Mouse (Mus musculus) cortical plate, adult 2 months (tissue): ENCODE results near the gene Cgnl1. TPM values are rescaled to one million over a fixed set of nuclear protein-coding genes. Genes with fewer than 3 reads are reported as not detected.

Source experiments
- H3K27ac ChIP-seq: fragments of 200-500 bp; 2 replicates; pipeline ENCODE4 v1.5.1; 2012; ENCODE audit warnings: low read length, control low read depth, inconsistent platforms; ENCODE audit not compliant: insufficient read depth
- H3K4me1 ChIP-seq: fragments of 200-500 bp; 2 replicates; pipeline ENCODE4 v1.6.1; 2011; ENCODE audit warnings: low read length; ENCODE audit not compliant: control insufficient read depth, insufficient read depth
- H3K4me3 ChIP-seq: fragments of 200-500 bp; 2 replicates; pipeline ENCODE4 v1.5.1; 2011; ENCODE audit warnings: mild to moderate bottlenecking, low read length, control low read depth; ENCODE audit not compliant: insufficient read depth
- CTCF ChIP-seq: fragments of 200-500 bp; IDR thresholded peaks from 2 replicates; pipeline ENCODE4 v1.5.1; 2011; ENCODE audit warnings: mild to moderate bottlenecking, control low read depth, low read length; ENCODE audit not compliant: insufficient read depth; ENCODE audit errors: extremely low read depth
- POLR2A ChIP-seq: fragments of 200-500 bp; IDR thresholded peaks from 2 replicates; pipeline ENCODE4 v1.6.1; 2011; ENCODE audit warnings: mild to moderate bottlenecking, low read length, control low read depth; ENCODE audit not compliant: insufficient read depth; ENCODE audit errors: extremely low read depth
- polyA plus RNA-seq: library from polyadenylated mRNA; depleted of rRNA; stranded (reverse); fragments of >200 nt; gene quantifications from 2 replicates; pipeline ENCODE4 v1.2.3, GENCODE M21; 2012

Gene Cgnl1
- polyA plus RNA-seq, 1 experiment = 6.0 TPM

DNA sequence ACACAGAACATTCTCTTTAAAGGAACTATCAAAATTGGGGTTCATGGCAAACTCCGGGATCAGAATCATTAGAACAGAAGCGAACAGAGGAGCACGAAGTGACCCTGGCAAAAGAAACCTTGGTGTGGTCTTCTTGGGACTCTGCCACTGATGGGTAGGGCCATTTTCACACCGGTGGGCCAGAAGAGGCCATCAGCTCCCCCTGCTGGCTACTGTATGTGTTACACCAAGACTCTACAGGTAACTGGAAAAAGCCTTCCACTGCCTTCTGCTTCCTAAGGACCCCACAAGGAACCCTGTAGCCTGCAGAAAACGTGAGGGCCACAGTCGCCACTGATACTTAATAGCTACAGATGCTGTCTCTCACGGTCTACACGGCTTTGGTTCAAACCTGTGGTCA is 154.0 kb downstream of the Cgnl1 start:
- no peaks in the 10 kb centered on the region for H3K4me1 ChIP-seq
- peak; percentile 62 for TF ChIP-seq CTCF
- no peak for TF ChIP-seq POLR2A
- H3K4me3 ChIP-seq = no peak overlapping the region
- H3K27ac ChIP-seq = no peak overlapping the region

DNA sequence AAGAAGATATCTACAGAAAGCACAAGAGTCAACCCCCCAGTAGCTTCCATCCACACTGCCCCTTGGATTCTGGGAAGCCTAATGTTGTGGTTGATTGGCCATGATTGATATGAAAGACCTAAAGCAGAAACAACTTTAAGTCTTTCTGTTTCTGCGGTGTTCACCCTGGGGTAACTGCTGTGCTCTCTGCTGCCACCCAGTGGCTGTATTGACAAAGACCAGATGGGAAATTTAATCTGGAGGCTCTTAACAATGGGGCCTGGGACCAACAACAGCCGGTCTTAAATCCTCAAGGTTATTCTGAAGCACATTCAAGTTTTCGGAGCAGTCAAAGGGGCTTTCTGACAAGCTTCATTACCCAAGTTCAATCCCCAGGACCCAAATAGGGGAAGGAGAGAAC is 155.2 kb downstream of the Cgnl1 start:
- TF ChIP-seq CTCF (peak; percentile 79), POLR2A (no peak)
- Histone ChIP-seq H3K4me1 (no peaks in the 10 kb centered on the region), H3K4me3 (no peak overlapping the region), H3K27ac (no peak overlapping the region)

DNA sequence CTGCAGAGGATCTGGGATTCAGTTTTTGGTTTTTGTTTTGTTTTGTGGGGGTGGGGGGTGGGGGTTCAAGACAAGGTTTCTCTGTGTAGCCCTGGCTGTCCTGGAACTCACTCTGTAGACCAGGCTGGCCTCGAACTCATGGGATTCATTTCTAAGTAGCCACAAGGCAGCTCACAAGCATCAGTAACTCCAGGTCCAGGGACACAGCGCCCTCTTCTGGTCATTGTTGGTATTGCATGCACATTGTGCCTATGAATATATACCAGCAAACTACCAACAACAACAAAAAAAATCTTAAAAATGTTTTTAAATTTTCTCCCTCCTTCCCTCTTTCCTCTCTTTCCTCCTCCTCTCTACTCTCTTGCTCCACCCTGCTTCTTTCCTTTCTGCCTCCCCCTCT is 156.8 kb downstream of the Cgnl1 start:
- TF ChIP-seq POLR2A (no peak), CTCF (peak; percentile 61)

DNA sequence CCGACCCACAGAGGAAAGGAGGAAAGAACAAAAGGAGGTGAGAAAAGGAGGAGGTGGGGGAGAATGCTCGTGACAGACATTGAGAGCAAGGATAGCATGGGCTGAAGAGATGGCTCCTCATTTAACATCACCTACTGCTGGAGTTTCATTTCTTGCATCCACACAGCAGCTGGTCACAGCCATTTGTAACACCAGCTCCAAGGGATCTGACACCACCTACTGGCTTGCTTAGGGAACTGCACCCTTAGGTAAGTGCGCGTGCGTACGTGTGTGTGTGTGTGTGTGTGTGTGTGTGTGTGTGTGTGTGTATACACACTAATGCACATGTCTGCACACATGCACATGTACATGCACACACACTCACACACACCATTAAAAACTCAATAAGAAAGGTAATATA is 158.4 kb downstream of the Cgnl1 start:
- no peak overlapping the region for H3K27ac ChIP-seq
- H3K4me1 ChIP-seq = no peaks in the 10 kb centered on the region
- no peak overlapping the region for H3K4me3 ChIP-seq
- TF ChIP-seq CTCF (peak; percentile 45), POLR2A (no peak)

More for the DNA sequence above, 156.8 kb downstream of the Cgnl1 start:
- H3K27ac ChIP-seq = no peak overlapping the region
- H3K4me3 ChIP-seq = no peak overlapping the region
- H3K4me1 ChIP-seq = no peaks in the 10 kb centered on the region

DNA sequence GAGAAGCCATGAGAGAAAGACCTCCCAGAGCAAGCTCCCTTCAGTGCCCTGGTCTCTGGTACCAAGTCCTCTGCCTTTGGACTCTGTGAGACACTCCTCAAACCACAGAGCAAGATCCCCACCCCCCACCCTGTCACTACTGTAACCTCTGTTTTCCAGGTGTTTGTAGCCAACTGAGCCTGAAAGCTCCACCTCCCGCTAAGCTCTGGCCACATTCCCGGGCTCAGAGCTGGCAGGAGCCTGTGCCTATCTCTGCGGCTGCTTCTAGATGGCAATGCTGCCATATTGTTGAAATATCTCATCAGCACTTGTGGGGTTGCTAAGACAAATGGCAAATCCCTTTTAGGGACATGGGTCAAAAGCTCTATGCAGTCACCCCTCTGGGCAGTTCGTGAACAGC is 159.5 kb downstream of the Cgnl1 start:
- Histone ChIP-seq H3K4me1 (no peaks in the 10 kb centered on the region), H3K4me3 (no peak overlapping the region), H3K27ac (no peak overlapping the region)
- no peak for TF ChIP-seq CTCF
- no peak for TF ChIP-seq POLR2A

DNA sequence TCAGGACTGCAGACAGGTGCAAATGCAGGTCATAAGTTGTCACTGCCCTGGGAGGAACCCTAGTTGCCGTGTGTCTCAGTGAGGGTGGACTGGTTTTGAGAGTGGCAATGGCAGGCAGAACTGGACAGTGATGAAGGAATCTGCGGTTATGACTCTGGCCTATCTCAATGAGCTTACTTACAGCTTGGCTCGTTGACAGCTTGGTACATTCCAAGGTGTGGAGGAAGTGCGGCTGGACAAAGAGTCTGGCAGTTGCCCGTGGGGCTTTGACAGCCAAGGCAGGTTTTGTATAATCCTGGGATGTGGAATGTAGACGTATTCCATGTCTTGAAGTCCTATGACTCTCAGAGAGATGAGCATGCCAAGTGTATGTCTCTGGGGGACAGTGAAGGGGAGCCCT is 162.4 kb downstream of the Cgnl1 start:
- Histone ChIP-seq H3K4me1 (no peaks in the 10 kb centered on the region), H3K27ac (no peak overlapping the region), H3K4me3 (no peak overlapping the region)
- no peak for TF ChIP-seq CTCF
- no peak for TF ChIP-seq POLR2A

DNA sequence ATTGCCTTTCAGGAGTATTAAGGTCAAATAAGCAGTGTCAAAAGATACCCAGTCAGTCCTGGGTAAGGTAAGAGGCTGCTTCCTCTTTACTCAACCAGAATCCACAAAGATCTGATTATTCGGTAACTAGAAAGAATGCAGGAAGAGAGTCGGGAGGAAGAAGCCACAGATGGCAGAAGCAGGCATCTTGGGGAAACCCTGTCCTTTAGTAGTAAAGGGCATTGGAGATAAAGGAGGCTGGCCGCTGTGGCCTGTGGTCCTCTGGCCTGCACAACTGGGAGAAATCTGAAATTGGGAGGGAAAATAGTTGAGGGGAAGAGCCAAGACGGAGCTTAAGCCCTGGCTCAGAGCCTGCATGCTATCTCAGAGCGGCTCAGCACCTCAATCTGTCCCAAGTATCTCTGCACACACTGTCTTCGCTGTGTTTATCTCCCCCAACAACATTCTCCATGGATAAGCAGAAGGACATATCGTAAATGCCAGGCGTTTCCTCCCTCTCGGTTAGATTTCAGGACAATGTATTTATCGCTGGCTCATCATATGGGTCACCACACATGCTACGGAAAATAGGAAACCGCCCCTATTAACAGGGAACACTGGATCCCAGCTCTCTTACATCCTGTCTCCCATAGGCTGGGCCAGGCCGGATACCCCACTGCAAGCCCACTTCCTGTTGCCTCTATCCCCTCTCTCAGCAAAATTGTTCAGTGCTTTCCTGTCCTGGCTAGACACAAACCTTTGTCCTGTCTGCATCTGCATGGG is 164.9 kb downstream of the Cgnl1 start:
- Histone ChIP-seq H3K4me3 (no peak overlapping the region), H3K4me1 (no peaks in the 10 kb centered on the region), H3K27ac (no peak overlapping the region)
- TF ChIP-seq POLR2A (no peak), CTCF (no peak)

DNA sequence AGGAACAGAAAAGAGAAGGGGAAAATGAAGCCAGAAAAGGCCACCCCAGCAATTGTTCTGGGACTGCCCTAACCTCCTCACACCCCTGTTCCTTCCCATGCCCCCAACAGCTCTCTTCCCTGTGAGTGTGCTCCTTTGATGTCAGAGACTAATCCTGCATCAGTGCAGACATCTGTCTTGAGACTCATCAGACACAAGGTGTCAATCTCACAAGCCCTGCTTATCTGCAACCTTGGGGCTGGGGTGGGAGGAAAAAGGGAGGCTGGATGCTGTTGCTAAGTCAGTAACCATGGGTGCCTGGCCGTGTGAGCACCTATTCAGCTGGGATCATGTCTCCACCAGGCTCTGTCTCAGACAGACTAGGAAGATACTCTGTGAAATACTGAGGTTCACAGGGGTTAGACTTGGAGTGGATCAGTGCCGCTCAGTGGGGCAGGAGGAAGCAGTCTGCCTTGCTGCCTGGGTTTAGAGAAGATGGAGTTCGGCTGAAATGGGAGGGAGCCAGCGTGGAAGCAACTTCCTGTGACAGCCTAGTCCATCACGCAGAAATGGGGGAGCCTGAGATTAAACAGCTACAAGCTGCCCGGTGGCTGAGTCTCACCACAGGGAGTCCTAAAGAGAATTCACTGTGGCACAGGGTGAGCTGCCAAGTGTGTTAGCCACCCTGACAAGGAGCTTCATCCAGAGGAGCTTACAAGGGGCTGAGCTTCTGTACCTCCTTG is 166.3 kb downstream of the Cgnl1 start:
- no peaks in the 10 kb centered on the region for H3K4me1 ChIP-seq
- TF ChIP-seq CTCF (no peak), POLR2A (no peak)
- H3K27ac ChIP-seq = no peak overlapping the region
- H3K4me3 ChIP-seq = no peak overlapping the region

DNA sequence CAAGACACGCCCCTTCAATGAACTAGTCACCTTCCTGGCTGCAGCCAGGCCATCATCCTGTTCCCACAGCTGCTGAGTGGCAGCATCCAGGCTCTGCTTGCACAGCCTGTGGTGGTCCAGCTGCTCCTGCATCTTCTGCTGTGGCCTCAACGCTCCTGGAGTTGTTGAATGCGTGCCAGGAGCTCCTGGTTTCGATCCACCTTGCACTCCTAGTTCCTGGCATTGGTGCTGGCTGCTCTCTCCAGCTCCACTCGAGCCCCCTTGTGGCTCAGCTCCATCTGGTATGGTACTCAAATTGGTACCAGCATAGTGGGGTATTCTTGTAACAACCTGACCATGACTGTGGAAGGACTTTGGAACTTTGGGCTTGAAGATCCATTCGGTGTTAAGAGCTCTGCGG is 171.5 kb downstream of the Cgnl1 start:
- TF ChIP-seq CTCF (no peak), POLR2A (no peak)
- H3K27ac ChIP-seq = no peak overlapping the region
- H3K4me1 ChIP-seq = no peaks in the 10 kb centered on the region
- H3K4me3 ChIP-seq = no peak overlapping the region

DNA sequence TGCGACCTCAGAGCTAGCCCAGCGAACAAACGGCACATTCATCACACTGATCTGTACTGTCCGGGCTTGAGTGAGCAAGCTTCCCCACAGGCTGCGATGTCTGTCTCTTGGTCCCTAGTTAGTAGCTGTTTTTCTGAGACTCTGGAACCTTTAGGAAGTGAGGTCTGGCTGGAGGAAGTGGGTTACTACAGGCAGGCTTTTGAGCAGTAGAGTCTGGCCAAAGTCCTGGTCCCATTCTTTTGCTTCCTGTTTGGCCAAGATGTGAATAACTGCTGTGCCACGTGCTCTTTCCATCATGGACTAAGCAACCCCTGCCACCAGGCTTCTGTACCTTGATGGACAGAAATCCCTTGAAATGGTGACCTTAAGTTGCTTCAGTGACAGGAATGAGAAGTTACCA is 174.5 kb downstream of the Cgnl1 start:
- no peak overlapping the region for H3K27ac ChIP-seq
- no peak overlapping the region for H3K4me3 ChIP-seq
- H3K4me1 ChIP-seq = no peaks in the 10 kb centered on the region; the same call in 1 of the 2 replicates
- TF ChIP-seq POLR2A = no peak
- TF ChIP-seq CTCF = no peak

DNA sequence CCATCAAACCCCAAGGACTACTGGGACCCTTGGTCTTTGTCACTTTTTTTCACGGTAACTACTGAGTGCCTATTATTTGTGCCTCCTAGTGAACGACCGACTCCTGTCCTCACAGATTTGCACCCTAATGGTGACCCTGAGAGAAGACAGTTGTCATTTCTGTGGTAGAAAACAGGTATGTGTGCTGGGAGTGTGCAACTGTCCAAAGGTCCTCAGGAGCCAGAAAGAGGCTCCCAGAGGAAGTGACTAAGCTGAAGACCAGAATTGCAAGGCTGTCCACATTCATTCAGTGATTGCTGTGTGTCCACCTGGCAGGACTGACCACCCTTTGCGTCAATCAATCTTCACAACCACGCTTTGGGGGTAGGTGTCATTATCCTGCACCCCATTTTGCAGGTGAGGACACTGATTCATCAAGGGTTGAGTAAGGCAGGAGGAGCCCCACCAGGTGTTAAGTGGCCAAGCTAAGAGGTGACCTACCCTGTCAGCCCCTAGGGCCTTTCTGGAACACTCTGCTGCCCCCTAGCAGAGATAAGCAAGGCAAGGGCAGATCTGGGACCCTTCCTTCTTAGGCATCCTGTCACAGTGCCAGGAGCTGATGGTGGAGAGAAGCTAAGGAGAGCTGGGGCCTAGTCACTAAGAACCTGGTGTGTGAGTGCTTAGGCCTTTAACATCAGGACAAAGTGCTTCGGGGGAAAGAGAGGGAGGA is 178.7 kb downstream of the Cgnl1 start:
- no peaks in the 10 kb centered on the region; the same call in 1 of the 2 replicates for H3K4me1 ChIP-seq
- no peak overlapping the region for H3K27ac ChIP-seq
- H3K4me3 ChIP-seq = peak overlapping the region; percentile 34; the same call in 1 of the 2 replicates
- TF ChIP-seq CTCF = no peak
